Mouse (Mus musculus) testis, adult 2 months (tissue): ENCODE measurements around the gene Wrnip1.
"Not testable (repeated sequence)": the region's sequence is repeated elsewhere in the genome, so short reads cannot be mapped to it uniquely, and the experiment has no call there.

Experiments used
- CTCF ChIP-seq: fragments of 200-500 bp; IDR thresholded peaks from 2 replicates; pipeline ENCODE4 v1.5.1; 2012; ENCODE audit warnings: low read depth, mild to moderate bottlenecking, inconsistent platforms, low read length, moderate library complexity; ENCODE audit not compliant: control insufficient read depth, insufficient read depth, insufficient replicate concordance
- POLR2A ChIP-seq: fragments of 200-500 bp; IDR thresholded peaks from 2 replicates; pipeline ENCODE4 v1.6.1; 2012; ENCODE audit warnings: low read depth, mild to moderate bottlenecking, inconsistent platforms, low read length, moderate library complexity; ENCODE audit not compliant: control insufficient read depth

DNA sequence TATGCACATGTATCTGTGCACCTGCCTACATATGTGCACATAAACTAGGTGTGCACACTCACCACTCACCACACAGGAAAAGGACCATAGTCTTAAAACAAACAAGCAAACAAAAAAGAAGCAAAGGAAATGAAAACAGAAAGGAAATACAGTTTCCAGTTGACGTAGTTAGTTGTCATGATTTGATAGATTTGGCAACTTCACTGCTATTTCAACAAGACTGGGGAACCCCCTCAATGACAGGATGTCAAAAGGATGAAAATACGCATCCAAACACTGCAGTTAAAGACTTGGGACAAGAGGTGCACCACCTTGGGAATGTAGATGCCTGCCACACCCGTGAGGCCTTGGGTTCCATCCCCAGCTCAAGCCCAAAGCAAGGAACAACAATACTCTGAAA is 62.7 kb downstream of the Wrnip1 start:
- not testable (repeated sequence) for TF ChIP-seq POLR2A, CTCF
